Mouse (Mus musculus) C2C12 (cell line): ENCODE data around the gene Spaar.

Source experiments
- CEBPB ChIP-seq: IDR thresholded peaks from one replicate; pipeline ENCODE4 v1.6.1; 2011; ENCODE audit warnings: low read depth, mild to moderate bottlenecking, control low read depth, moderate library complexity
- CTCF ChIP-seq: IDR thresholded peaks from one replicate; pipeline ENCODE4 v1.5.1; 2011; ENCODE audit not compliant: control insufficient read depth, insufficient read depth, insufficient read length
- MAX ChIP-seq: IDR thresholded peaks from one replicate; pipeline ENCODE4 v1.6.1; 2011; ENCODE audit warnings: mild to moderate bottlenecking, control low read depth
- USF1 ChIP-seq: IDR thresholded peaks from one replicate; pipeline ENCODE4 v1.6.1; 2011; ENCODE audit warnings: low read depth, mild to moderate bottlenecking, control low read depth, moderate library complexity

DNA sequence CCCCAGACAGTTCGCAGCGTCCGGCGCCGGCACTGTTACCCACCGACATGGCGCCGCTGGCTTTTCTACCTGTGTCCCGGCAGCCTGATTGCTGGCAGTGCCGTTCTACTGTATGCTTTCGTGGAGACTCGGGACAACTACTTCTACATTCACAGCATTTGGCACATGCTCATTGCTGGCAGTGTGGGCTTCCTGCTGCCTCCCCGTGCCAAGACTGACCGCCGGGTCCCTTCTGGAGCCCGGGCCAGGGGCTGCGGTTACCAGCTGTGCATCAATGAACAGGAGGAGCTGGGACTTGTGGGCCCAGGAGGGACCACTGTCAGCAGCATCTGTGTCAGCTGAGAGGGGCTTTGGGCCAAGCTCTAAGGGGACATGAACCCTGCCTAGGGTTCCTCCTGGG, 39.8 kb upstream of the Spaar start:
- TF ChIP-seq CEBPB (no peak), CTCF (no peak), USF1 (no peak), MAX (no peak)
